Mouse (Mus musculus) forebrain, embryonic 10.5 days (tissue): ENCODE data around the gene 9330182O14Rik. TPM values are rescaled to one million over a fixed set of nuclear protein-coding genes. Genes with fewer than 3 reads are reported as not detected.

Source experiments
- DNase-seq: peaks from one replicate; pipeline ENCODE4 v3.0.0-alpha.2; 2017; ENCODE audit warnings: low spot score; ENCODE audit errors: extremely low spot score
- H3K27ac ChIP-seq: fragments of 300-500 bp; sonication (generic); 2 replicates; pipeline ENCODE4 v1.5.1; 2016; ENCODE audit warnings: mild to moderate bottlenecking
- H3K27me3 ChIP-seq: fragments of 300-500 bp; sonication (generic); 2 replicates; pipeline ENCODE4 v1.6.1; 2016; ENCODE audit warnings: mild to moderate bottlenecking; ENCODE audit not compliant: poor library complexity, severe bottlenecking
- H3K36me3 ChIP-seq: fragments of 300-500 bp; sonication (generic); replicated peaks from 2 replicates; pipeline ENCODE4 v1.6.1; 2016; ENCODE audit warnings: mild to moderate bottlenecking, moderate library complexity
- H3K4me1 ChIP-seq: fragments of 300-500 bp; sonication (generic); 2 replicates; pipeline ENCODE4 v1.6.1; 2016
- H3K4me3 ChIP-seq: fragments of 300-500 bp; sonication (generic); 2 replicates; pipeline ENCODE4 v1.5.1; 2016; ENCODE audit warnings: mild to moderate bottlenecking, moderate library complexity
- H3K9me3 ChIP-seq: fragments of 300-500 bp; sonication (generic); 2 replicates; pipeline ENCODE4 v1.6.1; 2016; ENCODE audit warnings: mild to moderate bottlenecking, moderate library complexity
- WGBS: fragments of 180-500 bp; shearing (Covaris S2); methylation state at CpG from one replicate; pipeline ENCODE4 v1.1.7; 2016; 5-methylcytosine and 5-hydroxymethylcytosine counted together
- microRNA-seq: library from miRNA; unstranded; fragments of <30 nt; microRNA quantifications from one replicate; pipeline ENCODE4, GENCODE M21; 2017
- polyA plus RNA-seq: library from polyadenylated mRNA; unstranded; fragments of >200 nt; fragmentation: Nextera tagmentation; extraction: Ambion mirVana; gene quantifications from 2 replicates; pipeline ENCODE4 v1.2.1, GENCODE M21; 2016

The 9330182O14Rik gene
- polyA plus RNA-seq, 1 experiment from 2014 or later: not detected

GRCm38 (mm10) chr15:40166560-40167275, 32.6 kb downstream of the 9330182O14Rik start:
- 51% methylated on average over 9 of the region's 9 CpGs for WGBS

GRCm38 (mm10) chr15:40167276-40168139, 33.3 kb downstream of the 9330182O14Rik start:
- no peak for DNase-seq
- 78% methylated on average over 26 of the region's 26 CpGs for WGBS
- H3K27ac ChIP-seq: peak overlapping the region; percentile 56; the same call in 1 of the 2 replicates

More at GRCm38 (mm10) chr15:40166560-40167275, 32.6 kb downstream of the 9330182O14Rik start:
- Histone ChIP-seq H3K9me3 (no peaks in the 10 kb centered on the region), H3K36me3 (no peaks in the 10 kb centered on the region), H3K27ac (no peak overlapping the region), H3K4me3 (no peak overlapping the region), H3K27me3 (no peaks in the 10 kb centered on the region; the same call in 1 of the 2 replicates), H3K4me1 (peaks cover 19% of the 10 kb centered on the region)
- DNase-seq: no peak

GRCm38 (mm10) chr15:40168140-40168688, 34.0 kb downstream of the 9330182O14Rik start:
- H3K9me3 ChIP-seq: no peaks in the 10 kb centered on the region
- peak overlapping the region; percentile 56; the same call in 1 of the 2 replicates for H3K27ac ChIP-seq
- peaks cover 7% of the 10 kb centered on the region; the same call in 1 of the 2 replicates for H3K27me3 ChIP-seq
- 80% methylated on average over 10 of the region's 10 CpGs for WGBS
- peaks cover 23% of the 10 kb centered on the region for H3K4me1 ChIP-seq
- DNase-seq: no peak
- H3K4me3 ChIP-seq: no peak overlapping the region
- no peaks in the 10 kb centered on the region for H3K36me3 ChIP-seq

More at GRCm38 (mm10) chr15:40167276-40168139, 33.3 kb downstream of the 9330182O14Rik start:
- H3K27me3 ChIP-seq: peaks cover 7% of the 10 kb centered on the region; the same call in 1 of the 2 replicates
- H3K9me3 ChIP-seq: no peaks in the 10 kb centered on the region
- H3K4me1 ChIP-seq: peaks cover 19% of the 10 kb centered on the region
- no peaks in the 10 kb centered on the region for H3K36me3 ChIP-seq
- H3K4me3 ChIP-seq: no peak overlapping the region

- 79% methylated on average over 5 of the region's 5 CpGs for WGBS
These were observed 34.9 kb downstream of the 9330182O14Rik start for GRCm38 (mm10) chr15:40169061-40169460.

GRCm38 (mm10) chr15:40169705-40170104, 35.5 kb downstream of the 9330182O14Rik start:
- peak overlapping the region; percentile 18; the same call in 1 of the 2 replicates for H3K4me3 ChIP-seq
- H3K27ac ChIP-seq: peak overlapping the region; percentile 44; the same call in 1 of the 2 replicates
- WGBS: 49% methylated on average over 13 of the region's 13 CpGs
- H3K9me3 ChIP-seq: no peaks in the 10 kb centered on the region
- no peaks in the 10 kb centered on the region for H3K36me3 ChIP-seq
- DNase-seq: peak; percentile 37
- H3K27me3 ChIP-seq: peaks cover 7% of the 10 kb centered on the region; the same call in 1 of the 2 replicates
- peaks cover 23% of the 10 kb centered on the region for H3K4me1 ChIP-seq

More at GRCm38 (mm10) chr15:40169061-40169460, 34.9 kb downstream of the 9330182O14Rik start:
- no peaks in the 10 kb centered on the region for H3K36me3 ChIP-seq
- H3K4me3 ChIP-seq: no peak overlapping the region
- DNase-seq: no peak
- no peaks in the 10 kb centered on the region for H3K9me3 ChIP-seq
- peaks cover 7% of the 10 kb centered on the region; the same call in 1 of the 2 replicates for H3K27me3 ChIP-seq
- H3K4me1 ChIP-seq: peaks cover 23% of the 10 kb centered on the region
- H3K27ac ChIP-seq: no peak overlapping the region

- WGBS: 11% methylated on average over 2 of the region's 2 CpGs
- H3K9me3 ChIP-seq: no peaks in the 10 kb centered on the region
- DNase-seq: no peak
- H3K36me3 ChIP-seq: no peaks in the 10 kb centered on the region
- no peak overlapping the region for H3K27ac ChIP-seq
- H3K27me3 ChIP-seq: no peaks in the 10 kb centered on the region
- peaks cover 5% of the 10 kb centered on the region; the same call in 1 of the 2 replicates for H3K4me1 ChIP-seq
- H3K4me3 ChIP-seq: no peak overlapping the region
These were observed 45.3 kb downstream of the 9330182O14Rik start for GRCm38 (mm10) chr15:40179423-40179822.

GRCm38 (mm10) chr15:40187017-40187416, 52.9 kb downstream of the 9330182O14Rik start:
- no peak overlapping the region for H3K4me3 ChIP-seq
- no peak overlapping the region for H3K27ac ChIP-seq
- 88% methylated on average over 6 of the region's 6 CpGs for WGBS
- H3K27me3 ChIP-seq: no peaks in the 10 kb centered on the region
- no peak for DNase-seq
- H3K4me1 ChIP-seq: no peaks in the 10 kb centered on the region
- H3K9me3 ChIP-seq: no peaks in the 10 kb centered on the region
- H3K36me3 ChIP-seq: no peaks in the 10 kb centered on the region

Small RNAs within 50 kb of the gene (microRNA-seq; reads per million reads assigned to microRNA genes)
- gene Gm25958: not detected
